Mouse (Mus musculus) kidney, adult 2 months (tissue): ENCODE results near the gene Sdf2. TPM values are rescaled to one million over a fixed set of nuclear protein-coding genes. Genes with fewer than 3 reads are reported as not detected.

Source experiments
- DNase-seq: peaks from one replicate; pipeline ENCODE4 v3.0.0; 2021
- H3K27ac ChIP-seq: fragments of 200-500 bp; 2 replicates; pipeline ENCODE4 v1.5.1; 2012; ENCODE audit warnings: low read depth, low read length, control low read depth, inconsistent platforms; ENCODE audit not compliant: insufficient read depth
- H3K27me3 ChIP-seq: fragments of 200-500 bp; replicated peaks from 2 replicates; pipeline ENCODE4 v1.6.1; 2012; ENCODE audit warnings: mild to moderate bottlenecking, moderate library complexity, low read length, inconsistent platforms; ENCODE audit not compliant: control insufficient read depth, insufficient read depth
- H3K36me3 ChIP-seq: fragments of 200-500 bp; 2 replicates; pipeline ENCODE4 v1.6.1; 2012; ENCODE audit warnings: mild to moderate bottlenecking, moderate library complexity, low read length, inconsistent platforms; ENCODE audit not compliant: control insufficient read depth, insufficient read depth
- H3K4me1 ChIP-seq: fragments of 200-500 bp; 2 replicates; pipeline ENCODE4 v1.6.1; 2011; ENCODE audit warnings: low read length; ENCODE audit not compliant: control insufficient read depth, insufficient read depth
- H3K4me3 ChIP-seq: fragments of 200-500 bp; 2 replicates; pipeline ENCODE4 v1.5.1; 2011; ENCODE audit warnings: mild to moderate bottlenecking, low read depth, low read length, control low read depth; ENCODE audit not compliant: insufficient read depth
- CTCF ChIP-seq: fragments of 200-500 bp; conservative IDR thresholded peaks from 2 replicates; pipeline ENCODE4 v1.5.1; 2011; ENCODE audit warnings: low read depth, mild to moderate bottlenecking, control low read depth, low read length, moderate library complexity, mixed read lengths; ENCODE audit not compliant: insufficient read depth, insufficient read length
- POLR2A ChIP-seq: fragments of 200-500 bp; IDR thresholded peaks from one replicate; pipeline ENCODE4 v1.6.1; 2011; ENCODE audit warnings: low read depth, low read length, control low read depth
- WGBS: fragments of 180-500 bp; shearing (Covaris S2); methylation state at CpG from one replicate; pipeline ENCODE4 v1.1.7; 2018; 5-methylcytosine and 5-hydroxymethylcytosine counted together
- polyA plus RNA-seq: library from polyadenylated mRNA; depleted of rRNA; stranded (reverse); fragments of >200 nt; gene quantifications from 2 replicates; pipeline ENCODE4 v1.2.3, GENCODE M21; 2012

Sdf2 gene
- polyA plus RNA-seq, 1 experiment: 127 TPM

- no peaks in the 10 kb centered on the region for H3K27me3 ChIP-seq
- H3K36me3 ChIP-seq: peaks cover 15% of the 10 kb centered on the region
- H3K4me1 ChIP-seq: no peaks in the 10 kb centered on the region
- no peak for TF ChIP-seq POLR2A
- no peak for TF ChIP-seq CTCF
- 89% methylated on average over 5 of the region's 5 CpGs for WGBS
- H3K27ac ChIP-seq: no peak overlapping the region
- no peak overlapping the region for H3K4me3 ChIP-seq
- DNase-seq: no peak
These were observed 34.0 kb upstream of the Sdf2 start for GRCm38 (mm10) chr11:78211513-78211912.

- peak; percentile 26 for DNase-seq
- H3K27me3 ChIP-seq: no peaks in the 10 kb centered on the region
- TF ChIP-seq POLR2A: no peak
- no peak for TF ChIP-seq CTCF
- no peak overlapping the region for H3K27ac ChIP-seq
- no peaks in the 10 kb centered on the region for H3K4me1 ChIP-seq
- H3K4me3 ChIP-seq: no peak overlapping the region
- 90% methylated on average over 14 of the region's 14 CpGs for WGBS
- H3K36me3 ChIP-seq: peaks cover 21% of the 10 kb centered on the region
These were observed 32.3 kb upstream of the Sdf2 start for GRCm38 (mm10) chr11:78213086-78213817.

GRCm38 (mm10) chr11:78215709-78216317 lies 29.7 kb upstream of the Sdf2 start:
- Histone ChIP-seq H3K27ac (no peak overlapping the region), H3K4me3 (no peak overlapping the region), H3K4me1 (no peaks in the 10 kb centered on the region), H3K36me3 (peaks cover 33% of the 10 kb centered on the region), H3K27me3 (no peaks in the 10 kb centered on the region)
- 79% methylated on average over 11 of the region's 11 CpGs for WGBS
- TF ChIP-seq CTCF: no peak
- TF ChIP-seq POLR2A: no peak
- no peak for DNase-seq

- peaks cover 19% of the 10 kb centered on the region for H3K36me3 ChIP-seq
- 91% methylated on average over 4 of the region's 4 CpGs for WGBS
- TF ChIP-seq CTCF (no peak), POLR2A (no peak)
- no peak for DNase-seq
- no peak overlapping the region for H3K27ac ChIP-seq
- no peaks in the 10 kb centered on the region for H3K4me1 ChIP-seq
- H3K4me3 ChIP-seq: no peak overlapping the region
- no peaks in the 10 kb centered on the region for H3K27me3 ChIP-seq
These were observed 22.0 kb upstream of the Sdf2 start for GRCm38 (mm10) chr11:78223586-78223985.

GRCm38 (mm10) chr11:78231518-78231917 lies 14.0 kb upstream of the Sdf2 start:
- no peak for DNase-seq
- Histone ChIP-seq H3K4me3 (no peak overlapping the region), H3K36me3 (peaks cover 16% of the 10 kb centered on the region), H3K27ac (no peak overlapping the region), H3K27me3 (no peaks in the 10 kb centered on the region), H3K4me1 (no peaks in the 10 kb centered on the region)
- 93% methylated on average over 6 of the region's 6 CpGs for WGBS
- TF ChIP-seq CTCF: no peak
- TF ChIP-seq POLR2A: no peak

- Histone ChIP-seq H3K27ac (no peak overlapping the region), H3K27me3 (no peaks in the 10 kb centered on the region), H3K36me3 (no peaks in the 10 kb centered on the region), H3K4me3 (no peak overlapping the region), H3K4me1 (peaks cover 6% of the 10 kb centered on the region; the same call in 1 of the 2 replicates)
- WGBS: 61% methylated on average over 9 of the region's 9 CpGs
- no peak for DNase-seq
- TF ChIP-seq POLR2A: no peak
- no peak for TF ChIP-seq CTCF
These were observed 5.2 kb upstream of the Sdf2 start for GRCm38 (mm10) chr11:78240193-78240857.

- Histone ChIP-seq H3K4me3 (peak overlapping the region; percentile 83), H3K27me3 (no peaks in the 10 kb centered on the region), H3K4me1 (peaks cover 9% of the 10 kb centered on the region), H3K27ac (peak overlapping the region; percentile 99), H3K36me3 (no peaks in the 10 kb centered on the region)
- DNase-seq: no peak
- WGBS: 1% methylated on average over 19 of the region's 19 CpGs
- TF ChIP-seq CTCF: no peak
- no peak for TF ChIP-seq POLR2A
These were observed 302 bp upstream of the Sdf2 start for GRCm38 (mm10) chr11:78245261-78245626.
